Mouse (Mus musculus): Measurements from ENCODE around the gene Olfr551. TPM values are rescaled to one million over a fixed set of nuclear protein-coding genes. Genes with fewer than 3 reads are reported as not detected.
"Not testable (repeated sequence)": the region's sequence is repeated elsewhere in the genome, so short reads cannot be mapped to it uniquely, and the experiment has no call there.

Gene Olfr551
- total RNA-seq (2014; rRNA removed) (not detected in 2 replicates), polyA plus RNA-seq (2015; fragmentation: Nextera tagmentation; extraction: Ambion mirVana) (not detected in 2 replicates)

GRCm38 (mm10) chr7:102591786-102592185, at the start of gene Olfr551:
Gene Olfr551, minus strand, starts transcription at chr7:102591886.
- ATAC-seq (ENCODE audit: low FRiP score) = no peak
- no peak within 1 kb of the TSS for H3K27ac ChIP-seq (ENCODE audit: low read depth, low read length)
- H3K36me3 ChIP-seq (ENCODE audit: insufficient read depth, low read length) = no peaks in the 10 kb centered on the region
- H3K9me3 ChIP-seq (ENCODE audit: low read length) = no peaks in the 10 kb centered on the region
- H3K27me3 ChIP-seq (ENCODE audit: insufficient read depth, low read length) = no peaks in the 10 kb centered on the region
- 91% methylated on average over 3 of the region's 3 CpGs for WGBS
- no peak for TF ChIP-seq CTCF (IDR thresholded peaks at IDR 0.05)
- DNase-seq (ENCODE audit: low spot score) = no peak
- H3K4me1 ChIP-seq (ENCODE audit: insufficient read depth, low read length) = no peaks in the 10 kb centered on the region
- H3K4me2 ChIP-seq (ENCODE audit: low read depth, low read length, poor library complexity, severe bottlenecking) = no peak within 1 kb of the TSS
- H3K9ac ChIP-seq (replicated peaks; ENCODE audit: low read length, poor library complexity, severe bottlenecking) = no peak within 1 kb of the TSS
- no peak within 1 kb of the TSS for H3K4me3 ChIP-seq (ENCODE audit: low read depth, low read length)

GRCm38 (mm10) chr7:102638132-102638531, 46.4 kb upstream of the Olfr551 start, which contains the start of gene Olfr554:
Gene Olfr554, plus strand, starts transcription at chr7:102638432.
- H3K9me3 ChIP-seq (ENCODE audit: low read length) = no peaks in the 10 kb centered on the region
- no peaks in the 10 kb centered on the region for H3K27me3 ChIP-seq (ENCODE audit: insufficient read depth, low read length)
- no peak within 1 kb of the TSS for H3K27ac ChIP-seq (ENCODE audit: low read depth, low read length)
- H3K9ac ChIP-seq (replicated peaks; ENCODE audit: low read length, poor library complexity, severe bottlenecking) = no peak within 1 kb of the TSS
- no peak within 1 kb of the TSS for H3K4me2 ChIP-seq (ENCODE audit: low read depth, low read length, poor library complexity, severe bottlenecking)
- no peak for TF ChIP-seq CTCF (IDR thresholded peaks at IDR 0.05)
- H3K4me3 ChIP-seq (ENCODE audit: low read depth, low read length) = no peak within 1 kb of the TSS
- WGBS = 84% methylated on average over 1 of the region's 1 CpGs
- H3K4me1 ChIP-seq (ENCODE audit: insufficient read depth, low read length) = no peaks in the 10 kb centered on the region
- no peak for ATAC-seq (ENCODE audit: low FRiP score)
- DNase-seq (ENCODE audit: low spot score) = no peak
- no peaks in the 10 kb centered on the region for H3K36me3 ChIP-seq (ENCODE audit: insufficient read depth, low read length)

GRCm38 (mm10) chr7:102636665-102637064, 45.0 kb upstream of the Olfr551 start:
- Histone ChIP-seq H3K4me2 (ENCODE audit: low read depth, low read length, poor library complexity, severe bottlenecking) (no peak overlapping the region), H3K27ac (ENCODE audit: low read depth, low read length) (no peak overlapping the region), H3K36me3 (ENCODE audit: insufficient read depth, low read length) (no peaks in the 10 kb centered on the region), H3K4me3 (ENCODE audit: low read depth, low read length) (no peak overlapping the region), H3K4me1 (ENCODE audit: insufficient read depth, low read length) (no peaks in the 10 kb centered on the region), H3K27me3 (ENCODE audit: insufficient read depth, low read length) (no peaks in the 10 kb centered on the region), H3K9me3 (ENCODE audit: low read length) (no peaks in the 10 kb centered on the region), H3K9ac (replicated peaks; ENCODE audit: low read length, poor library complexity, severe bottlenecking) (no peak overlapping the region)
- TF ChIP-seq CTCF (IDR thresholded peaks at IDR 0.05) = peak; percentile 58
- DNase-seq (ENCODE audit: low spot score) (peak; percentile 4), ATAC-seq (ENCODE audit: low FRiP score) (no peak)
- 29% methylated on average over 3 of the region's 3 CpGs for WGBS

DNA sequence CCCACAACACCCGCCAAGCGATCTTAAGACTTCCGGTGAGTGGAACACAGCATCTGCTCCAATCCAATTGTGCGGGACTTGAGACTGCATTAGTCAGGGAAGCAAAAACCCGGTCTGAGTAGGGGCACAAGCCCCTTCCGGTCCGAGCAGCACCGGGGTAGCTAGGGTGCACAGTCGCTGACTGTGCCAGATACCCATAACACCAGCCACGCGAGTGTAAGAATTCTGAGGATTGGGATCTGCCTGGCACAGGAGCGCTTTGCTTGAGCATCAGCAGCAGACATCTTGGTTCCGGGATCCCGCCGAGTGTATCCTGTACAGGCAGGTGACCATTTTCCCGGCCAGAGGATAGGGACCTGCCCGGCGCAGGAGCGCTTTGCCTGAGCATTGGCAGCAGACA, 28.7 kb upstream of the Olfr551 start:
- ATAC-seq (ENCODE audit: low FRiP score); H3K27me3 ChIP-seq (ENCODE audit: insufficient read depth, low read length); H3K4me2 ChIP-seq (ENCODE audit: low read depth, low read length, poor library complexity, severe bottlenecking); DNase-seq (ENCODE audit: low spot score); H3K9me3 ChIP-seq (ENCODE audit: low read length); H3K4me3 ChIP-seq (ENCODE audit: low read depth, low read length); H3K9ac ChIP-seq (replicated peaks; ENCODE audit: low read length, poor library complexity, severe bottlenecking); H3K27ac ChIP-seq (ENCODE audit: low read depth, low read length); H3K4me1 ChIP-seq (ENCODE audit: insufficient read depth, low read length); H3K36me3 ChIP-seq (ENCODE audit: insufficient read depth, low read length): not testable (repeated sequence)
- 91% methylated on average over 16 of the region's 19 CpGs for WGBS

DNA sequence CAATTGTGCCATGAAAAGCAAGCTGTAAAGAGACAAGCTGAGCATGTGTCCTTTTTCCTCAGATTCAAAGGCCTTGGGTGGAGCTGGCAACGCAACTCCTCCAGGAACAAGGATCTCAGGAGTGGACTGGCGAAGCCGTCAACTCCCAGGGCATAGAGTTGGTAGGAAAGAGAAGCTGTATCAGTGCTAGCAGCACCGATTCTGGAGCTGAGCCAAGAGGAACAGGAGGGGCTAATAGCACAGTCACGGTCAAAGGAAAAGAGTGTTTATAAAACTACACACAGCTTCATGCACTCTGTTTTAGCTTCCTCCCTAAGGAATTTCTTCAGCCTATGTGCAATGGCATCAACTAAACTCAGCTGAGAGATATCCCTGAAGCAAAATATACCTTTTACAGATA, 27.9 kb upstream of the Olfr551 start:
- Histone ChIP-seq H3K27me3 (ENCODE audit: insufficient read depth, low read length) (no peaks in the 10 kb centered on the region), H3K4me1 (ENCODE audit: insufficient read depth, low read length) (no peaks in the 10 kb centered on the region), H3K9me3 (ENCODE audit: low read length) (no peaks in the 10 kb centered on the region), H3K4me2 (ENCODE audit: low read depth, low read length, poor library complexity, severe bottlenecking) (no peak overlapping the region), H3K4me3 (ENCODE audit: low read depth, low read length) (no peak overlapping the region), H3K36me3 (ENCODE audit: insufficient read depth, low read length) (no peaks in the 10 kb centered on the region), H3K27ac (ENCODE audit: low read depth, low read length) (no peak overlapping the region), H3K9ac (replicated peaks; ENCODE audit: low read length, poor library complexity, severe bottlenecking) (no peak overlapping the region)
- no peak for TF ChIP-seq CTCF (IDR thresholded peaks at IDR 0.05)
- DNase-seq (ENCODE audit: low spot score) (peak; percentile 15), ATAC-seq (ENCODE audit: low FRiP score) (no peak)
- 43% methylated on average over 5 of the region's 5 CpGs for WGBS

DNA sequence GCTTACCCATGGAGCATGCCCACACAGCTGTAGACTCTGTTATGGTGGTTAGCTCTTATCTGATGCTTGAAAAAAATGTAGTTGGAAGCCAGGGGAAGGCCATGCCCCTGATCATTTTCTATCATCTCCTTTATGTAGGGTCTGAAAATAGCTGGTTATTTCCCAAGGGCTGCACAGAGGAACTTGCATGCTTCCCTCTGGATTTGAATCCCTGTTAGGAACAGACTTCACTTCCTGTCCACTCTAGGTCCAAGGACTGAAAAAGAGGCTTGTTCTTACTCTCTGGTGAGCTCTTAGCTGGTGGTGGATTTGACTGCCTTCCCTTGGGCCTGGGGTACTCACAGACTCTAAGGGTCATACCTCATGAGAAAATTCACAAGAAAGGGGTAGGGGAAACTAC, 26.4 kb upstream of the Olfr551 start, which contains the start of gene Olfr553:
Gene Olfr553, minus strand, starts transcription at position 101 of the 400 bp plus-strand sequence.
- no peaks in the 10 kb centered on the region for H3K4me1 ChIP-seq (ENCODE audit: insufficient read depth, low read length)
- no peaks in the 10 kb centered on the region for H3K27me3 ChIP-seq (ENCODE audit: insufficient read depth, low read length)
- ATAC-seq (ENCODE audit: low FRiP score) (no peak), DNase-seq (ENCODE audit: low spot score) (no peak)
- no peak for TF ChIP-seq CTCF (IDR thresholded peaks at IDR 0.05)
- H3K27ac ChIP-seq (ENCODE audit: low read depth, low read length) = no peak within 1 kb of the TSS
- H3K9me3 ChIP-seq (ENCODE audit: low read length) = no peaks in the 10 kb centered on the region
- no peaks in the 10 kb centered on the region for H3K36me3 ChIP-seq (ENCODE audit: insufficient read depth, low read length)
- H3K4me2 ChIP-seq (ENCODE audit: low read depth, low read length, poor library complexity, severe bottlenecking) = no peak within 1 kb of the TSS
- no peak within 1 kb of the TSS for H3K4me3 ChIP-seq (ENCODE audit: low read depth, low read length)
- no peak within 1 kb of the TSS for H3K9ac ChIP-seq (replicated peaks; ENCODE audit: low read length, poor library complexity, severe bottlenecking)
